Mouse (Mus musculus): ENCODE data around the gene Scaf1.

DNA sequence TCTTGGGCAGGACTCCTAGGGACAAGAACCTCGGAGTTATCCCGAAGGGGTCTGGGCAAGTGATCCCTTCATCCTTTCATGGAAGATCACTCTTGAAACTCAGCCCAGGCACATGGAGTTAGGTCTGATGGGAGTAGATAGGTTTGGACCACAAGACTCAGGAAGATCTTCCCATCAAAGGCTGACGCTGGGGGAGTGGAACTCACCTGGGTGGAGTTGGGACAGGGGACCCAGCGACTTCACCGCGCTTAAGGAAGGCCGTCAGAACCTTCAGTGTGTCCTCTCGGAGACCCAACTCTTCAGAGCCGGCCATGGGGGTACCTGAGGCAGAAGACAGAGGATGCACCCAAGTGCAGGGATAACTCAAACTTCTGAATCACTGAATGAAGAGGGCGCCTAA lies 19.5 kb downstream of the Scaf1 start:
- no peak for TF ChIP-seq GATA1 (IDR thresholded peaks at IDR 0.05; ENCODE audit: borderline replicate concordance, low read length)
- TF ChIP-seq FLI1 (IDR thresholded peaks at IDR 0.05; ENCODE audit: low read length), result no peak

Measured in megakaryocyte, embryonic 14.5 days (primary cell).